Mouse (Mus musculus): Measurements from ENCODE around the gene Snai1. TPM values are rescaled to one million over a fixed set of nuclear protein-coding genes. Genes with fewer than 3 reads are reported as not detected.

Gene Snai1
- total RNA-seq (2023) = 1 to 10 TPM in 1 of 2 experiments, under 1 TPM in 1; 0.35 to 2.0 TPM

DNA sequence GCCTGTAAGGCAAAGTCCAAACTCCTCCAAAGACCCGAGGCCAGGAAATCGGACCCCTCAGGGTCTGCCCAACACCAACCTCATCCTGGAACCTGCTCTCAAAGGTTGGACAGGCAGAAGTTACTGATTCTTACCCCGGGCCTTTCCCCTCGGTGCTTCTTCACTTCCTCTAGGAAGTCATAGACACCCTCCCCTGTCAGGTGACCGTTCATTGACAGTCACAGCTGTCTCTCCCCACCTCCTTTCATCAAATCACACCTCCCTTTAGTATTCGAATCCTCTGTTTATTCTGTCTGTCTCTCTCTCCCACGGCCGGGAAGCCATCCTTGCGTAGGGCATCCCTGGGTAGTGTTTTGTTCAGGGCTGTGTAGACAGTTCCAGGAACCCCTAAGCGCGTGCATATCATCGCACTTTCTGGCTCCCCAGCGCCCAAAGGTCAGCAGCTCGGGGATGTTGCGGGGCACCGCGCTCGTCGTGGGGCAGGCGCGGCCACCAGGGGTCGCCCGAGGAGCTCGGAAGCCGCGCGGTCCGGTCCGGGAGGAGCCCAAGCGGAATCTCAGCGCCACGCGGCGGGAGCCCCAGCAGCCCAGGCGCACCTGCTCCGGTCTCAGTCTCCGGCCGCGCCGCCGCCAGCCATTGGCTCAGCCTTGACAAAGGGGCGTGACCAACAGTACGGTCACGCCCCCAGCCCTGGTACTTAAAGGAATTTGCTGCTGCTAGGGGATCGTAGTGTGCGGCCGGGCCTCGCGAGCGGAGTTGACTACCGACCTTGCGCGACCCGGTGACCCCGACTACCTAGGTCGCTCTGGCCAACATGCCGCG, at the start of gene Snai1:
TSS of gene Snai1 (plus strand) at position 720 of the 822 bp plus-strand sequence.

GRCm38 (mm10) chr2:167491757-167492708, 46.0 kb upstream of the Snai1 start, which contains the start of gene Rnf114:
Gene Rnf114 (plus strand): TSS chr2:167492645.

GRCm38 (mm10) chr2:167492713-167493636, 45.0 kb upstream of the Snai1 start, which contains the start of gene Spata2:
Gene Spata2 (minus strand): TSS chr2:167492887.

Other genes starting within 250 kb of the Snai1 start
- gene B4galt5, start 189.0 kb upstream of the Snai1 start, total RNA-seq (2023) = 10 to 100 TPM; 36.5 to 39.4 TPM
- 100 to 1,000 TPM in 1 of 2 experiments, 10 to 100 TPM in 1; 90.8 to 110 TPM for gene Slc9a8, start 116.5 kb upstream of the Snai1 start, total RNA-seq (2023)
- 100 to 1,000 TPM; 119 to 121 TPM for gene Rnf114, start 45.5 kb upstream of the Snai1 start, total RNA-seq (2023)
- gene Spata2, start 45.3 kb upstream of the Snai1 start, total RNA-seq (2023) = 10 to 100 TPM; 49.4 to 56.7 TPM
- 100 to 1,000 TPM; 107 to 131 TPM for gene Ube2v1, start 93.9 kb downstream of the Snai1 start, total RNA-seq (2023)
- gene Gm20431, start 123.3 kb downstream of the Snai1 start, total RNA-seq (2023) = 10 to 100 TPM; 25.6 to 34.5 TPM
- 10 to 100 TPM; 22.7 to 27.5 TPM for gene Cebpb, start 150.7 kb downstream of the Snai1 start, total RNA-seq (2023)
- gene Tmem189, start 151.6 kb downstream of the Snai1 start, total RNA-seq (2023) = 10 to 100 TPM; 76.6 to 86.3 TPM

Measured in T-cell, adult 66 days (primary cell).